Mouse (Mus musculus) right cerebral cortex, postnatal 14 days (tissue): ENCODE results near the gene G430095P16Rik.

Experiments
- DNase-seq: peaks from one replicate; pipeline ENCODE4 v3.0.0; 2022

The G430095P16Rik gene

GRCm38 (mm10) chr8:84743517-84744420 lies 21.0 kb downstream of the G430095P16Rik start:
- DNase-seq = peak; percentile 74

- no peak for DNase-seq
These were observed 22.5 kb downstream of the G430095P16Rik start for GRCm38 (mm10) chr8:84745032-84745925.

GRCm38 (mm10) chr8:84749519-84749918 lies 26.7 kb downstream of the G430095P16Rik start:
- no peak for DNase-seq

- no peak for DNase-seq
These were observed 30.2 kb downstream of the G430095P16Rik start for GRCm38 (mm10) chr8:84752734-84753582.

- DNase-seq = no peak
These were observed 34.7 kb downstream of the G430095P16Rik start for GRCm38 (mm10) chr8:84757501-84757900.

- DNase-seq = no peak
These were observed 35.5 kb downstream of the G430095P16Rik start for GRCm38 (mm10) chr8:84758308-84758707.

- no peak for DNase-seq
These were observed 36.3 kb downstream of the G430095P16Rik start for GRCm38 (mm10) chr8:84759126-84759525.

- no peak for DNase-seq
These were observed 36.9 kb downstream of the G430095P16Rik start for GRCm38 (mm10) chr8:84759718-84760117.

GRCm38 (mm10) chr8:84760405-84760805 lies 37.6 kb downstream of the G430095P16Rik start:
- no peak for DNase-seq

- no peak for DNase-seq
These were observed 38.1 kb downstream of the G430095P16Rik start for GRCm38 (mm10) chr8:84760901-84761300.

- DNase-seq = no peak
These were observed 41.3 kb downstream of the G430095P16Rik start for GRCm38 (mm10) chr8:84764100-84764499.

GRCm38 (mm10) chr8:84764870-84765495 lies 42.2 kb downstream of the G430095P16Rik start:
- no peak for DNase-seq

- no peak for DNase-seq
These were observed 42.8 kb downstream of the G430095P16Rik start for GRCm38 (mm10) chr8:84765629-84766028.

- DNase-seq = no peak
These were observed 43.6 kb downstream of the G430095P16Rik start for GRCm38 (mm10) chr8:84766422-84766821.

GRCm38 (mm10) chr8:84767221-84767620 lies 44.4 kb downstream of the G430095P16Rik start:
- no peak for DNase-seq

GRCm38 (mm10) chr8:84768343-84769095 lies 45.7 kb downstream of the G430095P16Rik start:
- DNase-seq = no peak

GRCm38 (mm10) chr8:84769324-84769723 lies 46.5 kb downstream of the G430095P16Rik start:
- DNase-seq = no peak

GRCm38 (mm10) chr8:84770100-84770953 lies 47.5 kb downstream of the G430095P16Rik start:
- no peak for DNase-seq

GRCm38 (mm10) chr8:84771000-84771687 lies 48.3 kb downstream of the G430095P16Rik start:
- DNase-seq = no peak

- DNase-seq = no peak
These were observed 49.2 kb downstream of the G430095P16Rik start for GRCm38 (mm10) chr8:84771941-84772378.
